Mouse (Mus musculus): ENCODE measurements around the gene Itga3.

- TF ChIP-seq CTCF (conservative IDR thresholded peaks at IDR 0.05; ENCODE audit: low read length) (no peak), POU5F1 (IDR thresholded peaks at IDR 0.05; ENCODE audit: borderline replicate concordance, low read length) (no peak)
Measured at GRCm38 (mm10) chr11:95074694-95075093, 1.9 kb downstream of the Itga3 start.

Measured in E14TG2a.4 (cell line).